Mouse (Mus musculus) embryonic fibroblast, embryonic 13.5 days (primary cell): Measurements from ENCODE around the gene Slamf7.

Experiments used
- CTCF ChIP-seq: IDR thresholded peaks from 2 replicates; pipeline ENCODE4 v1.5.1; 2011; ENCODE audit warnings: mild to moderate bottlenecking, control low read depth, low read length, moderate library complexity, borderline replicate concordance; ENCODE audit not compliant: insufficient read depth
- POLR2A ChIP-seq: IDR thresholded peaks from 2 replicates; pipeline ENCODE4 v1.6.1; 2011; ENCODE audit warnings: low read depth, mild to moderate bottlenecking, control low read depth, low read length, moderate library complexity

DNA sequence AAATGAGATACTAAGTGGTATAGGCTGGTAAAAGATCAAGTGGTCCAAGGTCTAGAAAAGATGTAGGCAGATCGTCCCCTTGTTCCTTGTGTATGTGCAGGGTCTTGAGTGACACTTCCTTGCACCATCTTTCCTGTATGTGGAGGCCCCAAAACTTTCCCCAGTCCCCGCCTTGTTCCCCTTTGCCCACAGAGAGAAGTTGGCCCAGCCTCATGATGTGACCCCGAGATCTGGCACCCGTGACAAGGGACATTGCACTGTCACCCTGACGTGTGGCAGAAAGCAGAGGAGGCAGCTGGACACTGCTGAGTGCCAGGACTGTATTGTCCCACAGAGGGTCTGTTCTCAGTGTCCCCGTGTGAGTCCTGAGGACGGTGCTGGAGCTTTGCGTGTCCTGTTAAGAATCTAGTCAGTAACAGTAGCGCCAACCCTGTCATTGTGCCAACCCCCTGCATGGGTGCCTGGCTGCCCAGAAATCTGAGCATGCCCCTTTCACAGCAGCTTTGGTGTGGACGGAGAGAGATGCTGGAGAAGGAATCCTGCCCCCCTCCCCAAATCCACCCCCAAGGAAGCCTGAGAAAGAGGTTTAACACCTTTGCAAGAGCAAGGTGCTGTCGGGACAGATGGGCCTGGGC lies 35.8 kb downstream of the Slamf7 start:
- TF ChIP-seq CTCF (no peak), POLR2A (no peak)
